Mouse (Mus musculus) neural tube, embryonic 11.5 days (tissue): ENCODE results near the gene Pom121l2. TPM values are rescaled to one million over a fixed set of nuclear protein-coding genes. Genes with fewer than 3 reads are reported as not detected.

ENCODE experiments used
- ATAC-seq: fragments of 200-750 bp; cut with Nextera tagmentation; 2 replicates; pipeline ENCODE4 v1.8.0; 2017; ENCODE audit warnings: moderate number of reproducible peaks, mild to moderate bottlenecking, moderate TSS enrichment, moderate library complexity; ENCODE audit not compliant: insufficient read depth, low FRiP score, low TSS enrichment
- DNase-seq: peaks from one replicate; pipeline ENCODE4 v3.0.0-alpha.2; 2015; ENCODE audit warnings: low spot score
- H3K27ac ChIP-seq: fragments of 300-500 bp; sonication (generic); 2 replicates; pipeline ENCODE4 v1.5.1; 2014; ENCODE audit warnings: low read depth, mild to moderate bottlenecking, low read length
- H3K27me3 ChIP-seq: fragments of 300-500 bp; sonication (generic); 2 replicates; pipeline ENCODE4 v1.6.1; 2014; ENCODE audit warnings: mild to moderate bottlenecking, low read length, mixed read lengths; ENCODE audit not compliant: control insufficient read depth, insufficient read depth
- H3K36me3 ChIP-seq: fragments of 300-500 bp; sonication (generic); 2 replicates; pipeline ENCODE4 v1.6.1; 2014; ENCODE audit warnings: mild to moderate bottlenecking, low read length, moderate library complexity, mixed read lengths; ENCODE audit not compliant: control insufficient read depth, insufficient read depth
- H3K4me1 ChIP-seq: fragments of 300-500 bp; sonication (generic); 2 replicates; pipeline ENCODE4 v1.6.1; 2014; ENCODE audit warnings: low read length, mixed read lengths; ENCODE audit not compliant: control insufficient read depth, insufficient read depth
- H3K4me2 ChIP-seq: fragments of 300-500 bp; sonication (generic); 2 replicates; pipeline ENCODE4 v1.6.1; 2014; ENCODE audit warnings: low read depth, mild to moderate bottlenecking, moderate library complexity
- H3K4me3 ChIP-seq: fragments of 300-500 bp; sonication (generic); 2 replicates; pipeline ENCODE4 v1.5.1; 2014; ENCODE audit warnings: low read depth, low read length
- H3K9ac ChIP-seq: fragments of 300-500 bp; sonication (generic); 2 replicates; pipeline ENCODE4 v1.6.1; 2014; ENCODE audit warnings: mild to moderate bottlenecking, low read length
- H3K9me3 ChIP-seq: fragments of 300-500 bp; sonication (generic); 2 replicates; pipeline ENCODE4 v1.6.1; 2016; ENCODE audit warnings: low read length; ENCODE audit not compliant: control insufficient read depth
- WGBS: fragments of 180-500 bp; shearing (Covaris S2); extraction: QIAGEN DNeasy Blood & Tissue Kit; methylation state at CpG from one replicate; pipeline ENCODE4 v1.1.7; 2014; 5-methylcytosine and 5-hydroxymethylcytosine counted together
- polyA plus RNA-seq: library from polyadenylated mRNA; unstranded; fragments of >200 nt; fragmentation: Nextera tagmentation; extraction: Ambion mirVana; gene quantifications from 2 replicates; pipeline ENCODE4 v1.2.1, GENCODE M21; 2014

Pom121l2 gene
- 0.16 and 0.19 TPM in 2 replicates for polyA plus RNA-seq

DNA sequence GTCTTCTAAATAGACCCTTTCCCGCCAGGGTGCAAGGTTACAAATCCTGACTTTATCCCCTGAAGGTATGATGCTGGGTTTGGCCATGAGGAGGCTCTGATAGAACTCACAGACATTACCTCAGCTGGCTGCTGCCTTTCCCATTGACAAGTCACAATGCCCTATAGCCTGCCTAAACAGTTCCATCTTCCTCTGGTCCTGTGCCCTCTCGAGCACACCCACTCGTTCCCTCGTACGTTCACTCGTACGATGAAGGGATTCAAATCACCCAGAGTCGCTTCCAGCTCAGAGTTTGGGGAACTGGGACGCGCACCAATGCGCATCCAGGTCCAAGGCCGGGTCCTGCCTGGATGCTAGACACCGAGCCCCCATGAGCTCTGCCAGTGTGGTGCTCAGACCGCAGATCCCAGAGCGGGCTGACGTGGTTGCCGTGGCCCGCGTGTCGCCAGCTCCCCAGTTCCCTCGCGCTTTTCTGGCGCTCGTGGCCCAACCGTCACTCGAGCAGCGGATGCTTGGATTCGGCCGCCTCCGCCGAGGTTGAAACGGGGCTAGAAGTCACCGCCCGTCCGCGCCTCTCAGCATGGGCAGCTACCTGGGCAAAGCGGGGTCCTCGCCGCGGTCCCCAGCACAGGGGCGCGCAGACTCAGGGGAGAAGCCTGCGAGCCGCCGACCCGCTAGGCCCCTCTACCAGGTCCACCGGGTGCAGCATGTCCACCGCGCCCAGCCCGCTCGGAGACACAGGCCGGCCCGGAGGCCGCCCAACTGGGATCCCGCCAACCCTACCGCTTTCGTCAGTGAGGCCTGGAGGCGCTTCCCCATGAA is at the start of gene Pom121l2:
Gene Pom121l2 (plus strand): TSS at position 214 of the 822 bp plus-strand sequence.
- peak within 1 kb of the TSS; percentile 49 for H3K4me3 ChIP-seq
- peaks cover 5% of the 10 kb centered on the region; the same call in 1 of the 2 replicates for H3K4me1 ChIP-seq
- peak within 1 kb of the TSS; percentile 99 for H3K4me2 ChIP-seq
- DNase-seq: peak; percentile 54
- peak; percentile 76 for ATAC-seq
- H3K9me3 ChIP-seq: no peaks in the 10 kb centered on the region
- H3K27me3 ChIP-seq: peaks cover 46% of the 10 kb centered on the region
- H3K27ac ChIP-seq: no peak within 1 kb of the TSS
- H3K9ac ChIP-seq: peak within 1 kb of the TSS; percentile 62
- H3K36me3 ChIP-seq: no peaks in the 10 kb centered on the region
- WGBS: 1% methylated on average over 58 of the region's 58 CpGs

DNA sequence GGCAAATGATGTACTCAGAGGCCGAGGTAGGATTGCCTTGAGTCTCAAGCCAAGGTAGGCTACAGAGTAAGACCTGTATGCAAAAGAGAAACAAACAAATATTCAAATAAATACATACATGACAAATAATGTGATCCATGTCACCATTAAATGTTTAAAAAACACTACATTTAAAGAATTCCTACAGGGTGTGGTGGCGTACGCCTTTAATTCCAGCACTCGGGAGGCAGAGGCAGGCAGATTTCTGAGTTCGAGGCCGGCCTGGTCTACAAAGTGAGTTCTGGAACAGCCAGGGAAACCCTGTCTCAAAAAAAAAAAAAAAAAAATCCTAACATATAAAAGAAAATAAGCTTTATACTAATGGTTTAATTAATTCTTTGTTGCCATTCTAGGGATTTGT is 49.3 kb upstream of the Pom121l2 start:
- no peaks in the 10 kb centered on the region for H3K4me1 ChIP-seq
- H3K27me3 ChIP-seq: no peaks in the 10 kb centered on the region
- ATAC-seq: no peak
- DNase-seq: no peak
- no peaks in the 10 kb centered on the region for H3K9me3 ChIP-seq
- H3K27ac ChIP-seq: no peak overlapping the region
- H3K4me3 ChIP-seq: no peak overlapping the region
- 52% methylated on average over 6 of the region's 6 CpGs for WGBS
- H3K36me3 ChIP-seq: no peaks in the 10 kb centered on the region
- H3K4me2 ChIP-seq: no peak overlapping the region
- no peak overlapping the region for H3K9ac ChIP-seq

DNA sequence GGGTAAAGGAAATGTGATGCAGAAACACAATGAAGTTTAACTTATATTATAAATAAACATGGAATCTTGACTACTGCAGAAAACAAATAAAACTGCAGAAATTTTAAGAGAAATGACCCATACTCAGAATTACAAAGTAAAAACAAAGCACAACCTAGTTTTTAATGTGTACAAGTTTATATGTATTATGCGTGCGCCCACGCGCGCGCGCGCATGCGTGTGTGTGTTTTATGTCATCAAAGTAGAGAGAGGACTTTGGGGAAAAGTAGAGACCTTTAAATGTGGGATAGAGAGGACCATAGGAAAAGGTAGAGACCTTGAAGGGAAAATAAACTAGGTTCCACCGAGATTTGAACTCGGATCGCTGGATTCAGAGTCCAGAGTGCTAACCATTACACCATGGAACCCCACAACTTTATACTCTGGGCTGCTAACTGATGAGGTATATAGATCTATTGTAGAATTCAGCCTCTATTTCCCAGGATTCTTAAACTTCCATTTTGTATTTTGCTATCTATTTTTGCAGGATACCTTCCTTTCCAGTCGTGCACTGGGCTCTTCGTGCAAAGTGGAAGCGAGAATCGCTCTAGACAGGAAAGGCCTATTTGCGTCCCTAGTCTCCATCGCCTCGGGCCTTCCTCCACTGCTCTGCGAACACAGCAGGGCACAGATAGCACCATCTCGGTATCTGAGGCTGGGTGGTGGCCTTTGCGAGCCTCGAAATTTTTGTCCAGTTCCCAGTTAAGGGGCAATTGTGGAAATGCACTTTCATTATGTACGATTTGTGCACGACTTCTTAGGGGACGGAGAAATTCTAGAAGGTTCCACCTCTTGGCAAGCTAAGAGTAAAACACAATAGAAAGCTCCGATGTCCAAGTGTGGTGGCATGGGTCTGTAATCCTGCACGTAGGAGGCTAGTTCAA is 47.1 kb upstream of the Pom121l2 start:
- no peak for DNase-seq
- Histone ChIP-seq H3K4me3 (no peak overlapping the region), H3K4me1 (no peaks in the 10 kb centered on the region), H3K36me3 (no peaks in the 10 kb centered on the region), H3K27me3 (no peaks in the 10 kb centered on the region), H3K9ac (no peak overlapping the region), H3K9me3 (no peaks in the 10 kb centered on the region), H3K27ac (no peak overlapping the region), H3K4me2 (peak overlapping the region; percentile 19)
- WGBS: 3% methylated on average over 28 of the region's 28 CpGs
- no peak for ATAC-seq

DNA sequence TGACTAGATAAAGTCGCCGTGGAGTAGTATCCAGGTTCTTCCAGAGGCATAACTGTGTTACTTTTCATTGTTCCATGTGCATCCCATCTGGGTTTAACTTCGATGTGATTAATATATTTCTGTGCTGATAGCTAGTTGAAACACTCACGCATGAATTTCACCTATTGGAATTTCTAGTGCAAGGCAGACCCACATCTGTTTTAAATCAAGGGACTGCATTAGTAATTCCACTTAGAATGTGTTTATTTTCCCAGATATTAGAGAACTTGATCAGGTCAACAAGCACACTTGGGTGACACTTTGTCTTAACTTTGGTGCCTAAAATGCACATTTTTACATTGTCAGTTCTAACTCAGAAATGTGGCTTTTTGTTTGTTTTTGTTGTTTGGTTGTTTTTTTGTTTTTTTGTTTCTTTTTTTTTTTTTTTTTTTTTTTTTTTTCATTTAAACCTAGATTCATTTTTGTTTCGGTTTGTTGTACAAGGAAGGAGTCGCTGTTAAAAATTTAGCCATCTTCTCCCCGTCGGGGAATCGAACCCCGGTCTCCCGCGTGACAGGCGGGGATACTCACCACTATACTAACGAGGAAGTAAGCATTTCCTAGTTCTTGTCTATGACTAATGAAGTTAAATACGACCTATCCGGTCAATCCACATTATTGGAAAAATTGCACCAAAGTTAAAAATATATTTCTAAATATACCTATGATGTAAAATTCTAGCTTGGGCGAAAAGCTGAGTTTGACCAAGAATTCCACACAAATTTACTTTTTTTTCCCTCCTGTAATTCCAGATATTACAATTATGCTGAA is 45.8 kb upstream of the Pom121l2 start:
- peak; percentile 52; the same call in 1 of the 2 replicates for ATAC-seq
- no peaks in the 10 kb centered on the region for H3K4me1 ChIP-seq
- WGBS: 11% methylated on average over 17 of the region's 17 CpGs
- no peak overlapping the region for H3K27ac ChIP-seq
- H3K27me3 ChIP-seq: no peaks in the 10 kb centered on the region
- no peaks in the 10 kb centered on the region for H3K36me3 ChIP-seq
- no peaks in the 10 kb centered on the region for H3K9me3 ChIP-seq
- H3K4me3 ChIP-seq: no peak overlapping the region
- no peak overlapping the region for H3K9ac ChIP-seq
- H3K4me2 ChIP-seq: no peak overlapping the region
- peak; percentile 80 for DNase-seq

DNA sequence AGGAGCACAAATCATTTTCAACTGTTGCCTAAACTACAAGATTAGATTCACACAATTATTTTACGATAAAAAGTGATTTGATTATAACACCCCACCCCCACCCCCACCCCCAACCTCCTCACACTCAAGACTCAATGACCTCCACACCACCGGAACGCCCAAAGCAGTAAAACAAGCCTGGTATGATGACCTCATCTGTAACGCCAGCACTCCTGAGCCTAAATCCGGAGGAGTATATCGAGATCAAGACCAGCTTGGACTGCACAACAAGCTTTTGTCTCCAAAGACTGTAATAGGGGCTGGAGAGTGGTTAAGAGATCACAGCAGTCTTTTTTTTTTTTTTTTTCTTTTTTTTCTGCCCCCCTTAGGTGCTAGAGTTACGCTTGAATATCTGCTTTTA is 45.2 kb upstream of the Pom121l2 start:
- DNase-seq: no peak
- Histone ChIP-seq H3K9me3 (no peaks in the 10 kb centered on the region), H3K4me2 (no peak overlapping the region), H3K27ac (no peak overlapping the region), H3K27me3 (no peaks in the 10 kb centered on the region), H3K36me3 (no peaks in the 10 kb centered on the region), H3K4me1 (no peaks in the 10 kb centered on the region), H3K9ac (no peak overlapping the region), H3K4me3 (no peak overlapping the region)
- no peak for ATAC-seq
- WGBS: 3% methylated on average over 7 of the region's 7 CpGs

DNA sequence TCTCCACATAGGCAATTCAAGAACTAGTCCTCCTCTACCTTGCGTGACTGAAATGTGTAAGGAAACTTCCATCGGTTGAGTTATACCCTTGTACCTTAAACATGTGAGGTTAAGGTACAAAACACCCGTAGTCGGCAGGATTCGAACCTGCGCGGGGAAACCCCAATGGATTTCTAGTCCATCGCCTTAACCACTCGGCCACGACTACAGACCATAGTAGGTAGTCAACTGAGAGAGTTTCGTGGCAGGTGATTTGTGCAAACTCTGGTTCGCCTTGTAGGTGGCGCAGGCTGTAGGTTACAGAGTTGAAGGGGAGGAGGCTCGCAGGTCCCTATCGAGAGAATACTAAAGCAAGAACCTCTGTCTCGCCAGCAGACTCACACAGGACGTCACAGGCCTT is 44.0 kb upstream of the Pom121l2 start:
- no peaks in the 10 kb centered on the region for H3K27me3 ChIP-seq
- H3K9me3 ChIP-seq: no peaks in the 10 kb centered on the region
- H3K9ac ChIP-seq: no peak overlapping the region
- H3K4me2 ChIP-seq: peak overlapping the region; percentile 39
- ATAC-seq: no peak
- no peaks in the 10 kb centered on the region for H3K36me3 ChIP-seq
- no peaks in the 10 kb centered on the region for H3K4me1 ChIP-seq
- peak overlapping the region; percentile 23; the same call in 1 of the 2 replicates for H3K4me3 ChIP-seq
- peak; percentile 70 for DNase-seq
- H3K27ac ChIP-seq: no peak overlapping the region
- whole genome bisulfite sequencing: under 1% methylated on average over 17 of the region's 17 CpGs

DNA sequence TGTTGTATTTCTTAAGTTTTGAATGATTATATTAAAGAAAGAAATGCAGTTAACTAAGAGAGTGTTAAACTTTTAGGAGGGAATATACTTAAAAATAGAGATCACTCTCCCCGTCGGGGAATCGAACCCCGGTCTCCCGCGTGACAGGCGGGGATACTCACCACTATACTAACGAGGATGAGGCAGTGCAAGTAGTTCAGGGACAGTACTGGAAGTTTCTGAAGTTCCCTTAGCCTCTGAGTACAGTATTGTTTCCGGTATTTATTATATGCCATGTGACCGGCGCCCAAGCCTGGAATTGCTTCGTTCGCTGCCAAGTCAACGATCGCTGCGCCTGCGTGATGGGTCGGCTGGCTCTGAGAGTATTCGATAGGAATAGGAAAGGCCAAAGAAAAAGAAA is 40.8 kb upstream of the Pom121l2 start:
- H3K4me1 ChIP-seq: no peaks in the 10 kb centered on the region
- WGBS: under 1% methylated on average over 19 of the region's 19 CpGs
- peak overlapping the region; percentile 42 for H3K4me3 ChIP-seq
- ATAC-seq (peak; percentile 83), DNase-seq (peak; percentile 91)
- H3K36me3 ChIP-seq: no peaks in the 10 kb centered on the region
- H3K27ac ChIP-seq: no peak overlapping the region
- peak overlapping the region; percentile 54 for H3K4me2 ChIP-seq
- no peaks in the 10 kb centered on the region for H3K9me3 ChIP-seq
- no peaks in the 10 kb centered on the region for H3K27me3 ChIP-seq
- H3K9ac ChIP-seq: 0 out of 2 replicates have a peak overlapping the region, but pooled peaks have one; percentile 14

DNA sequence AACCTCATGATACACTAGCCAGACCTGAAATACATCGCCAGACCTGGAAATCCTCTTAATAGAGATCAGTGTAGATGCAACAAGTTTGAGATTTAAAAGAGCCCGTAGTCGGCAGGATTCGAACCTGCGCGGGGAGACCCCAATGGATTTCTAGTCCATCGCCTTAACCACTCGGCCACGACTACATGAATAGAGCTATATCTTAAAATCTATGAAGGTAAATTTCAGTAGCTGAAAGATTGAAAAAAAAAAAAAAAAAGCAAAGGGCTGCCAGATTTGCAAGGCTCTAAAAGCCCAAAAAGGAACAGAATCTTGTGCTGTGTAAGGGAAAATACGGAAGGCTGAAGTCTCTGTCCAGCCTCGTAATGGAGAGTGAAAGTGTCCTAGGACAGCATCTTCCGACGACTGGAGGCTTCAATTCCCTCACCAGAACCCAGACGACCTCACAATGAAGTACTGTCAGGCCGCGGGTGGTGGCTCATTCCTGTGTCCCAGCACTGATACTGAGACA is 40.1 kb upstream of the Pom121l2 start:
- H3K36me3 ChIP-seq: no peaks in the 10 kb centered on the region
- WGBS: 0% methylated on average over 16 of the region's 16 CpGs
- no peaks in the 10 kb centered on the region for H3K9me3 ChIP-seq
- DNase-seq (peak; percentile 75), ATAC-seq (peak; percentile 39; the same call in 1 of the 2 replicates)
- H3K4me2 ChIP-seq: peak overlapping the region; percentile 54
- H3K9ac ChIP-seq: peak overlapping the region; percentile 52
- H3K4me1 ChIP-seq: peaks cover under 1% of the 10 kb centered on the region
- peak overlapping the region; percentile 42 for H3K4me3 ChIP-seq
- no peak overlapping the region for H3K27ac ChIP-seq
- H3K27me3 ChIP-seq: no peaks in the 10 kb centered on the region
